Mouse (Mus musculus): ENCODE measurements at regions not wholly inside any gene's neighbourhood (a gene's known extent, or its start where the extent isn't known, plus 50 kb on each side); places are given as distances from the start of the nearest gene placed in this dataset.

DNA sequence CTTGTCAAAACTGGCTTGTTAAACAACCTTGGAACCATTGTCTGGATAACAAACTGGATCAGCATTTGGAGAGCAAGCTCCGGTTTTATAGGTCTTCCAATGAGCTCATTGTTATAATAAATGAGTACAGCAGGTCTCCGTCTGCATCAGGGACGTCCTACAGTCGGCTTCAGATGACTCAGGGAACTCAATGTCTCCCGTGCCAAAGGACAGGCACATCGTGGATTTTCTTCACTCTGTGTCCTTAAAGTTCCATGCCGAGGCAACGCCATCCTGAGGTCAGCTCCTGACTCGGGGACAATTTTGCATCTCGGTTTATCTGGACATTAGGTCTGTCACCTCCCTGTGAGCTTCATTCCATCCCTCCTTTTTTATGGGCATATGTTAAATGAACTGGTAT lies 85.2 kb downstream of the Lyplal1 start:
- in situ Hi-C loops (cut with MboI, MseI) = no loop called here

- in situ Hi-C loops (cut with MboI, MseI) = no loop called here
These were observed 82.7 kb downstream of the Lyplal1 start for GRCm38 (mm10) chr1:186034443-186034842.
